Mouse (Mus musculus) ES-E14 (cell line): ENCODE measurements around the gene Olfr1045.
"Not testable (repeated sequence)": the region's sequence is repeated elsewhere in the genome, so short reads cannot be mapped to it uniquely, and the experiment has no call there.

ENCODE experiments used
- CHD2 ChIP-seq: IDR thresholded peaks from 2 replicates; pipeline ENCODE4 v1.6.1; 2014; ENCODE audit warnings: mild to moderate bottlenecking, low read depth, low read length, inconsistent platforms
- HCFC1 ChIP-seq: IDR thresholded peaks from 2 replicates; pipeline ENCODE4 v1.6.1; 2012; ENCODE audit warnings: low read length, inconsistent platforms, borderline replicate concordance; ENCODE audit not compliant: insufficient read depth
- MAFK ChIP-seq: IDR thresholded peaks from 2 replicates; pipeline ENCODE4 v1.6.1; 2014; ENCODE audit warnings: mild to moderate bottlenecking, low read depth, low read length, inconsistent platforms; ENCODE audit not compliant: insufficient read depth
- ZC3H11A ChIP-seq: IDR thresholded peaks from 2 replicates; pipeline ENCODE4 v1.6.1; 2012; ENCODE audit warnings: low read depth, mild to moderate bottlenecking, inconsistent platforms, low read length, borderline replicate concordance
- ZNF384 ChIP-seq: IDR thresholded peaks from 2 replicates; pipeline ENCODE4 v1.6.1; 2012; ENCODE audit warnings: low read depth, low read length, inconsistent platforms

- not testable (repeated sequence) for TF ChIP-seq CHD2, ZC3H11A, HCFC1, MAFK, ZNF384
Observed at GRCm38 (mm10) chr2:86175422-86175821, 27.4 kb downstream of the Olfr1045 start.
